Mouse (Mus musculus) Patski (cell line): ENCODE results near the gene Aspm. TPM values are rescaled to one million over a fixed set of nuclear protein-coding genes. Genes with fewer than 3 reads are reported as not detected.

ENCODE experiments used
- ATAC-seq: fragments of 100-300 bp; one replicate; pipeline ENCODE4 v1.8.0; 2021
- CTCF ChIA-PET: fragments of 350-600 bp; sonication (Branson Sonifier 250); formaldehyde crosslinking; loops from one replicate; lab custom pipeline; 2022; ENCODE audit warnings: inconsistent platforms; lab: Charles Lee
- POLR2A ChIA-PET: fragments of 350-600 bp; sonication (Branson Sonifier 250); formaldehyde crosslinking; loops from one replicate; lab custom pipeline; 2022; ENCODE audit warnings: antibody characterized with exemption, inconsistent platforms; lab: Charles Lee
- DNase-seq: peaks from one replicate; pipeline ENCODE4 v3.0.0-alpha.2; 2011; ENCODE audit warnings: low read depth, low spot score
- H3K27me3 ChIP-seq: fragments of 371-371 bp; one replicate; pipeline ENCODE4 v1.5.1; 2021
- CTCF ChIP-seq: fragments of 100-300 bp; IDR thresholded peaks from one replicate; pipeline ENCODE4 v1.5.1; 2021
- in situ Hi-C: fragments of 300-500 bp; cut with MboI; formaldehyde crosslinking; loops from 3 replicates; pipeline ENCODE4 v1.11.1; 2018; ENCODE audit warnings: low pct_unique_long_range_greater_than_20kb, mixed read lengths
- polyA plus RNA-seq: library from polyadenylated mRNA; unstranded; gene quantifications from one replicate; pipeline ENCODE4 v1.2.3, GENCODE M21; 2021

Gene Aspm
- polyA plus RNA-seq, 1 experiment from 2014 or later, result 15.0 TPM

DNA sequence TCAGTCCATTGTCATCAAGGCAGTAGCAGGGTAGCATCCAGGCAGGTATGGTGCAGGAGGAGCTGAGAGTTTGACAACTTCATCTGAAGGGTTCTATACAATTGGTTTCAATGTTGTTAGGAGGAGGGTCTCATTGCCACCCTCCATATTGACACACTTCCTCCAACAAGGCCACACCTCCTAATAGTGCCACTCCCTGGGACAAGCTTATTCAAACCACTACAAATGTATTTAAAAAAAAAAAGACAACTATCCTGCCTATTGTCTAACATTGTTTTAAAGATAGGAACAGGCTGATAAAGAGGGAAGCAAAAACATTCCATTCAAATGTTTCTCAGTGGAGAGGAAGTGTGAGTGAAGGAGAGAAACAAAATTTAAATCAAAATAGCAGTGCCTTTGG lies 45.2 kb downstream of the Aspm start:
- H3K27me3 ChIP-seq, result peaks cover 30% of the 10 kb centered on the region
- DNase-seq (no peak), ATAC-seq (no peak)
- ChIA-PET POLR2A (no interaction called here), CTCF (no interaction called here)
- no peak for TF ChIP-seq CTCF
- in situ Hi-C loops, result no loop called here

GRCm38 (mm10) chr1:139501258-139501752 lies 46.7 kb downstream of the Aspm start, which contains the start of gene F13b:
F13b (plus strand) TSS chr1:139501702.
- in situ Hi-C loops, result no loop called here
- DNase-seq (no peak), ATAC-seq (no peak)
- ChIA-PET CTCF (no interaction called here), POLR2A (no interaction called here)
- TF ChIP-seq CTCF, result no peak
- H3K27me3 ChIP-seq, result peaks cover 34% of the 10 kb centered on the region

- ChIA-PET CTCF (no interaction called here), POLR2A (no interaction called here)
- DNase-seq (no peak), ATAC-seq (no peak)
- peaks cover 57% of the 10 kb centered on the region for H3K27me3 ChIP-seq
- in situ Hi-C loops, result no loop called here
- TF ChIP-seq CTCF, result no peak
These were observed 60.0 kb downstream of the Aspm start for GRCm38 (mm10) chr1:139514556-139514955.

Other genes with a start within 250 kb of the Aspm start
- gene Crb1, start 77.7 kb upstream of the Aspm start, polyA plus RNA-seq, result 0.06 TPM
- 22.8 TPM for gene Zbtb41, start 32.5 kb upstream of the Aspm start, polyA plus RNA-seq
- not detected for gene F13b, start 46.9 kb downstream of the Aspm start, polyA plus RNA-seq
- gene Cfhr1, start 105.5 kb downstream of the Aspm start, polyA plus RNA-seq, result not detected